In genomic region chr11:101323609-101324008, GRCm38 (mm10) we compare ENCODE assay signal across 7 mouse cellular contexts. TPM values are rescaled to one million over a fixed set of nuclear protein-coding genes. Genes with fewer than 3 reads are reported as not detected.
DNase-seq lines count a peak whose midpoint lies in the region; ATAC-seq and TF ChIP-seq lines count a peak whose summit lies in the region.

No protein-coding gene starts in this region.

- H3K4me3 ChIP-seq in MEL (ENCODE audit: control insufficient read depth in 1 of 2, insufficient read depth in 1 of 2, low read depth in 2 of 2, low read length in 2 of 2), result no peak overlapping the region
- H3K4me3 ChIP-seq in bone marrow, adult 2 months (replicated peaks; ENCODE audit: control insufficient read depth, low read depth, low read length), result no peak overlapping the region
- H3K4me3 ChIP-seq in lung, embryonic 15.5 days, result no peak overlapping the region

- H3K79me2 ChIP-seq in MEL (ENCODE audit: control insufficient read depth, insufficient read depth, low read length, poor library complexity), result peaks cover 7% of the 10 kb centered on the region

- DNase-seq in MEL (ENCODE audit: low read depth, low spot score), result peak; percentile 70
- peak; percentile 30 for DNase-seq in fibroblast of lung, adult 2 months (ENCODE audit: low read depth)
- DNase-seq in heart, postnatal 36 days, result peak; percentile 72 to 78
- peak; percentile 50 to 79 for DNase-seq in layer of hippocampus, adult 8-10 months (ENCODE audit: low spot score in 2 of 2)
- peak; percentile 75 for DNase-seq in retina, postnatal 1 day

- H3K27me3 ChIP-seq in MEL (ENCODE audit: control insufficient read depth in 1 of 2, insufficient read depth in 2 of 2, low read length in 2 of 2), result no peaks in the 10 kb centered on the region
- no peaks in the 10 kb centered on the region for H3K27me3 ChIP-seq in lung, embryonic 15.5 days

- H3K36me3 ChIP-seq in MEL (ENCODE audit: control insufficient read depth in 1 of 2, insufficient read depth in 2 of 2, low read length in 2 of 2), result peaks cover 4 to 29% of the 10 kb centered on the region in 2 experiments
- peaks cover 71% of the 10 kb centered on the region for H3K36me3 ChIP-seq in lung, embryonic 15.5 days

- H3K9me3 ChIP-seq in MEL (replicated peaks; ENCODE audit: insufficient read depth, low read length), result no peaks in the 10 kb centered on the region
- no peaks in the 10 kb centered on the region for H3K9me3 ChIP-seq in lung, embryonic 15.5 days

- H3K27ac ChIP-seq in MEL (ENCODE audit: control insufficient read depth, low read depth, low read length), result no peak overlapping the region
- no peak overlapping the region for H3K27ac ChIP-seq in bone marrow, adult 2 months (ENCODE audit: control insufficient read depth, insufficient read depth, low read depth, low read length, poor library complexity)
- no peak overlapping the region for H3K27ac ChIP-seq in lung, embryonic 15.5 days

- ATAC-seq in lung, embryonic 15.5 days (ENCODE audit: borderline replicate concordance, extremely low read depth, low FRiP score, low TSS enrichment), result peak; percentile 62; the same call in 1 of the 2 replicates

- intact Hi-C loops in heart, postnatal 36 days (cut with DNase I), result loop anchor here (1.0 kb wide), 1 partner anchor 72 kb away; no protein-coding TSS in a partner anchor

- TF ChIP-seq RAD21 in MEL (IDR thresholded peaks at IDR 0.05; ENCODE audit: low read depth, low read length), result peak; percentile 57

- WGBS in bone marrow, adult 2 months, result 30% methylated on average over 4 of the region's 4 CpGs
- WGBS in lung, embryonic 15.5 days, result 12% methylated on average over 4 of the region's 4 CpGs

- TF ChIP-seq CTCF in MEL (IDR thresholded peaks at IDR 0.05 in 2 of 3, conservative IDR thresholded peaks at IDR 0.05 in 1 of 3; ENCODE audit: control insufficient read depth in 1 of 3, insufficient read depth in 1 of 3, low read depth in 2 of 3, low read length in 3 of 3, poor library complexity in 1 of 3, severe bottlenecking in 1 of 3), result peak; percentile 74 to 81 (median 77)
- TF ChIP-seq CTCF in bone marrow, adult 2 months (IDR thresholded peaks at IDR 0.05; ENCODE audit: control insufficient read depth, insufficient read depth, low read length), result peak; percentile 77

- no peak overlapping the region for H3K4me2 ChIP-seq in lung, embryonic 15.5 days

- TF ChIP-seq POLR2A in MEL (IDR thresholded peaks at IDR 0.05; ENCODE audit: control insufficient read depth in 1 of 2, insufficient read depth in 1 of 2, low read depth in 1 of 2, low read length in 2 of 2, poor library complexity in 1 of 2), result 0 out of 4 replicates have a peak, but pooled peaks of 1 of the 2 experiments have one; percentile 9
- no peak for TF ChIP-seq POLR2A in bone marrow, adult 2 months (IDR thresholded peaks at IDR 0.05; ENCODE audit: borderline replicate concordance, control insufficient read depth, low read depth, low read length)

- H3K9ac ChIP-seq in MEL (ENCODE audit: control insufficient read depth, low read depth, low read length, poor library complexity, severe bottlenecking), result no peak overlapping the region
- H3K9ac ChIP-seq in lung, embryonic 15.5 days, result no peak overlapping the region

- no peak for TF ChIP-seq EP300 in MEL (IDR thresholded peaks at IDR 0.05; ENCODE audit: low read depth in 1 of 2, low read length in 2 of 2)

- H3K4me1 ChIP-seq in MEL (ENCODE audit: control insufficient read depth in 1 of 2, insufficient read depth in 2 of 2, low read length in 2 of 2), result 0 out of 4 replicates have a peak, but pooled peaks cover 0 to under 1% of the 10 kb centered on the region in 2 experiments
- no peaks in the 10 kb centered on the region for H3K4me1 ChIP-seq in bone marrow, adult 2 months (ENCODE audit: control insufficient read depth, insufficient read depth, low read length)
- H3K4me1 ChIP-seq in lung, embryonic 15.5 days, result no peaks in the 10 kb centered on the region

TF ChIP-seq in MEL, 35 proteins besides CTCF, POLR2A, EP300 and RAD21:
- no peak for TF ChIP-seq MAX (IDR thresholded peaks at IDR 0.05; ENCODE audit: low read length)
- 0 out of 2 replicates have a peak, but pooled peaks have one; percentile 4 for TF ChIP-seq ZC3H11A (IDR thresholded peaks at IDR 0.05; ENCODE audit: low read depth, low read length)
- TF ChIP-seq SMC3 (IDR thresholded peaks at IDR 0.05; ENCODE audit: low read depth, low read length), result peak; percentile 66

RNA-seq across cellular contexts. Expression of gene Aoc2, which starts 1.3 kb away (rescaled TPM):
- 9.1 and 12.1 TPM in 2 replicates for total RNA-seq in MEL (2012; rRNA removed)
- 10 to 100 TPM in 1 of 2 experiments, not detected in 1; 21.1 TPM for polyA plus RNA-seq in MEL (2012; ENCODE audit: insufficient read depth in 1 of 2, insufficient read length in 2 of 2, low read depth in 1 of 2, low replicate concordance in 2 of 2, missing spikeins in 1 of 2)
- 11.0 and 12.4 TPM in 2 replicates for polyA plus RNA-seq in bone marrow, adult 2 months (2011; ENCODE audit: insufficient read depth, insufficient read length, low replicate concordance, missing spikeins)
- 1 to 10 TPM; 1.8 to 2.2 TPM for total RNA-seq in heart, postnatal 36 days (2021)
- 1 to 10 TPM; 5.1 to 9.9 (median 7.4) TPM for total RNA-seq in layer of hippocampus, adult 8-10 months (2022)
- polyA plus RNA-seq in lung, embryonic 15.5 days (2015; fragmentation: Nextera tagmentation; extraction: Ambion mirVana), result 0.81 and 1.2 TPM in 2 replicates

RNA-seq across cellular contexts. Expression of gene Aoc3, which starts 6.8 kb away (rescaled TPM):
- 0.62 and 0.69 TPM in 2 replicates for total RNA-seq in MEL (2012; rRNA removed)
- 1 to 10 TPM in 1 of 2 experiments, not detected in 1; 2.2 TPM for polyA plus RNA-seq in MEL (2012; ENCODE audit: insufficient read depth in 1 of 2, insufficient read length in 2 of 2, low read depth in 1 of 2, low replicate concordance in 2 of 2, missing spikeins in 1 of 2)
- polyA plus RNA-seq in bone marrow, adult 2 months (2011; ENCODE audit: insufficient read depth, insufficient read length, low replicate concordance, missing spikeins), result 0.82 and 1.0 TPM in 2 replicates
- total RNA-seq in heart, postnatal 36 days (2021), result 10 to 100 TPM; 13.5 to 16.7 TPM
- total RNA-seq in layer of hippocampus, adult 8-10 months (2022), result 1 to 10 TPM in 1 of 4 experiments, under 1 TPM in 3; 0.57 to 1.1 (median 0.78) TPM
- 1.3 and 1.4 TPM in 2 replicates for polyA plus RNA-seq in lung, embryonic 15.5 days (2015; fragmentation: Nextera tagmentation; extraction: Ambion mirVana)

RNA-seq across cellular contexts. Expression of gene Psme3, which starts 7.6 kb away (rescaled TPM):
- total RNA-seq in MEL (2012; rRNA removed), result 129 and 139 TPM in 2 replicates
- polyA plus RNA-seq in MEL (2012; ENCODE audit: insufficient read depth in 1 of 2, insufficient read length in 2 of 2, low read depth in 1 of 2, low replicate concordance in 2 of 2, missing spikeins in 1 of 2), result 100 to 1,000 TPM; 369 to 446 TPM
- polyA plus RNA-seq in bone marrow, adult 2 months (2011; ENCODE audit: insufficient read depth, insufficient read length, low replicate concordance, missing spikeins), result 114 and 148 TPM in 2 replicates
- total RNA-seq in heart, postnatal 36 days (2021), result 10 to 100 TPM; 73.9 to 85.2 TPM
- total RNA-seq in layer of hippocampus, adult 8-10 months (2022), result 100 to 1,000 TPM; 110 to 129 (median 117) TPM
- polyA plus RNA-seq in lung, embryonic 15.5 days (2015; fragmentation: Nextera tagmentation; extraction: Ambion mirVana), result 130 and 133 TPM in 2 replicates

RNA-seq across cellular contexts. Expression of gene Becn1, which starts 21.5 kb away (rescaled TPM):
- total RNA-seq in MEL (2012; rRNA removed), result 167 and 181 TPM in 2 replicates
- polyA plus RNA-seq in MEL (2012; ENCODE audit: insufficient read depth in 1 of 2, insufficient read length in 2 of 2, low read depth in 1 of 2, low replicate concordance in 2 of 2, missing spikeins in 1 of 2), result 100 to 1,000 TPM in 1 of 2 experiments, not detected in 1; 122 TPM
- polyA plus RNA-seq in bone marrow, adult 2 months (2011; ENCODE audit: insufficient read depth, insufficient read length, low replicate concordance, missing spikeins), result 144 and 173 TPM in 2 replicates
- total RNA-seq in heart, postnatal 36 days (2021), result 10 to 100 TPM; 88.6 to 98.7 TPM
- 100 to 1,000 TPM; 167 to 224 (median 191) TPM for total RNA-seq in layer of hippocampus, adult 8-10 months (2022)
- 146 and 165 TPM in 2 replicates for polyA plus RNA-seq in lung, embryonic 15.5 days (2015; fragmentation: Nextera tagmentation; extraction: Ambion mirVana)

RNA-seq across cellular contexts. Expression of gene G6pc, which starts 43.8 kb away (rescaled TPM):
- not detected in 2 replicates for total RNA-seq in MEL (2012; rRNA removed)
- polyA plus RNA-seq in MEL (2012; ENCODE audit: insufficient read depth in 1 of 2, insufficient read length in 2 of 2, low read depth in 1 of 2, low replicate concordance in 2 of 2, missing spikeins in 1 of 2), result not detected
- not detected in 2 replicates for polyA plus RNA-seq in bone marrow, adult 2 months (2011; ENCODE audit: insufficient read depth, insufficient read length, low replicate concordance, missing spikeins)
- not detected for total RNA-seq in heart, postnatal 36 days (2021)
- total RNA-seq in layer of hippocampus, adult 8-10 months (2022), result not detected
- not detected in 2 replicates for polyA plus RNA-seq in lung, embryonic 15.5 days (2015; fragmentation: Nextera tagmentation; extraction: Ambion mirVana)
